Mouse (Mus musculus) midbrain, embryonic 11.5 days (tissue): Measurements from ENCODE around the gene Myo9a. TPM values are rescaled to one million over a fixed set of nuclear protein-coding genes. Genes with fewer than 3 reads are reported as not detected.
A peak's percentile ranks its signal among the peaks of the same experiment; 100 is the strongest.
"Not testable (repeated sequence)": the region's sequence is repeated elsewhere in the genome, so short reads cannot be mapped to it uniquely, and the experiment has no call there.

ENCODE experiments used
- ATAC-seq: fragments of 200-750 bp; cut with Nextera tagmentation; 2 replicates; pipeline ENCODE4 v1.8.0; 2017; ENCODE audit warnings: moderate TSS enrichment, moderate library complexity; ENCODE audit not compliant: low FRiP score
- DNase-seq: peaks from one replicate; pipeline ENCODE4 v3.0.0; 2015; ENCODE audit warnings: low spot score; ENCODE audit errors: missing footprints
- H3K27ac ChIP-seq: fragments of 300-500 bp; sonication (generic); 2 replicates; pipeline ENCODE4 v1.5.1; 2014; ENCODE audit warnings: low read depth, low read length
- H3K27me3 ChIP-seq: fragments of 300-500 bp; sonication (generic); 2 replicates; pipeline ENCODE4 v1.6.1; 2014; ENCODE audit warnings: mild to moderate bottlenecking, low read length, moderate library complexity, mixed read lengths; ENCODE audit not compliant: control insufficient read depth, insufficient read depth
- H3K36me3 ChIP-seq: fragments of 300-500 bp; sonication (generic); 2 replicates; pipeline ENCODE4 v1.6.1; 2014; ENCODE audit warnings: mild to moderate bottlenecking, low read length, moderate library complexity, mixed read lengths; ENCODE audit not compliant: control insufficient read depth, insufficient read depth
- H3K4me1 ChIP-seq: fragments of 300-500 bp; sonication (generic); 2 replicates; pipeline ENCODE4 v1.6.1; 2014; ENCODE audit warnings: low read length; ENCODE audit not compliant: control insufficient read depth, insufficient read depth
- H3K4me2 ChIP-seq: fragments of 300-500 bp; sonication (generic); 2 replicates; pipeline ENCODE4 v1.6.1; 2014; ENCODE audit warnings: mild to moderate bottlenecking, moderate library complexity
- H3K4me3 ChIP-seq: fragments of 300-500 bp; sonication (generic); 2 replicates; pipeline ENCODE4 v1.5.1; 2014; ENCODE audit warnings: low read depth, low read length
- H3K9ac ChIP-seq: fragments of 300-500 bp; sonication (generic); 2 replicates; pipeline ENCODE4 v1.6.1; 2014; ENCODE audit warnings: low read length
- H3K9me3 ChIP-seq: fragments of 300-500 bp; sonication (generic); 2 replicates; pipeline ENCODE4 v1.6.1; 2016; ENCODE audit warnings: low read length; ENCODE audit not compliant: control insufficient read depth
- WGBS: fragments of 180-500 bp; shearing (Covaris S2); extraction: QIAGEN DNeasy Blood & Tissue Kit; methylation state at CpG from one replicate; pipeline ENCODE4 v1.1.7; 2014; 5-methylcytosine and 5-hydroxymethylcytosine counted together
- polyA plus RNA-seq: library from polyadenylated mRNA; unstranded; fragments of >200 nt; fragmentation: Nextera tagmentation; extraction: Ambion mirVana; gene quantifications from 2 replicates; pipeline ENCODE4 v1.2.1, GENCODE M21; 2014

Gene Myo9a
- polyA plus RNA-seq, 1 experiment from 2014 or later: 20.0 TPM

DNA sequence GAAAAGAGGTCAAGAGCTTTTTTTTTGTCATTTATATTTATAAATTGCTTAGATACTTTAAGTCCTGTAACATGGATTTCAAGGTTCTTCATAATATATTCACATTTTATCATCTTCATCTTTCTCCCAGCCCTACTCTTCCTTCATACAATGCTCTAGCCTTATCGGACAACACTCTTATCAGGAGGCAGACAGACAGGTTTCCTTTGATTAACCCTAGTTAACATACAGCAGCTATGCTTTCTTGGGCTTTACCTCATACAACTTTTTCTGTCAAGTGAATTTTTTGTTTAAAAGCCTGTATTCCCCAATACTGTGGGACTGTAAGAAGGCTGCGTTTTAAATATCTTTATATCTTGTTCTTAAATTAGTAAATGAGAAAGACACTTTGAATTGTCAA lies 2.3 kb upstream of the Myo9a start:
- no peak overlapping the region for H3K4me2 ChIP-seq
- WGBS: 93% methylated on average over 2 of the region's 2 CpGs
- no peaks in the 10 kb centered on the region for H3K36me3 ChIP-seq
- H3K4me1 ChIP-seq: peaks cover 11% of the 10 kb centered on the region
- no peak overlapping the region for H3K27ac ChIP-seq
- no peaks in the 10 kb centered on the region for H3K9me3 ChIP-seq
- no peak overlapping the region for H3K4me3 ChIP-seq
- DNase-seq (no peak), ATAC-seq (no peak)
- H3K27me3 ChIP-seq: no peaks in the 10 kb centered on the region
- no peak overlapping the region for H3K9ac ChIP-seq

DNA sequence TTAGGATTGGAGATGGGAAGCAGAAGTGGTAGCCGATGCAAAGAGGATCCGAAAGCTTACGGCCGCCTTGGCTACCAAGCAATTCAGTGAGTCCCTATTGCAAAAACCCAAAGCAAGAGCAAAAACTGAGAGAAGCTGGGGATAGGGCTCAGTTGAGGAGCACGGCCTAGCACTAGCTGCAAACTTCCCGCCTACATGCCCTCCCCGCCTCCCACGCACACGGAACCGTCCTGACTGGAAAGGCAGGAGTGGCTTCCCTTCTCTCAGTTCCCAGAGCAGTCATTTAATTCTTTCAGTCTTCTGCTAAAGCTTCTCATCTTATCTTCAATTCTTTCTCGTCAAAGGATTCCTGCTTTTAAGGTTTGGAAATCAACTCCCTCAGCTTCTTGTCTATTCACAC lies 1.7 kb upstream of the Myo9a start:
- no peaks in the 10 kb centered on the region for H3K27me3 ChIP-seq
- peaks cover 11% of the 10 kb centered on the region for H3K4me1 ChIP-seq
- ATAC-seq (no peak), DNase-seq (no peak)
- H3K36me3 ChIP-seq: no peaks in the 10 kb centered on the region
- no peak overlapping the region for H3K4me3 ChIP-seq
- no peak overlapping the region for H3K9ac ChIP-seq
- H3K27ac ChIP-seq: no peak overlapping the region
- 86% methylated on average over 11 of the region's 11 CpGs for WGBS
- H3K4me2 ChIP-seq: no peak overlapping the region
- H3K9me3 ChIP-seq: no peaks in the 10 kb centered on the region

- H3K4me3 ChIP-seq: peak overlapping the region; percentile 84
- WGBS: 40% methylated on average over 12 of the region's 12 CpGs
- peaks cover 11% of the 10 kb centered on the region for H3K4me1 ChIP-seq
- no peaks in the 10 kb centered on the region for H3K27me3 ChIP-seq
- no peak overlapping the region for H3K27ac ChIP-seq
- H3K9ac ChIP-seq: peak overlapping the region; percentile 71
- no peak for ATAC-seq
- no peaks in the 10 kb centered on the region for H3K9me3 ChIP-seq
- no peaks in the 10 kb centered on the region for H3K36me3 ChIP-seq
- peak; percentile 92 for DNase-seq
- H3K4me2 ChIP-seq: peak overlapping the region; percentile 70
Measured at GRCm38 (mm10) chr9:59749581-59750265, 973 bp upstream of the Myo9a start.

GRCm38 (mm10) chr9:59751066-59751581 lies 428 bp downstream of the Myo9a start:
- no peaks in the 10 kb centered on the region for H3K9me3 ChIP-seq
- peak overlapping the region; percentile 76 for H3K4me2 ChIP-seq
- peaks cover 11% of the 10 kb centered on the region for H3K4me1 ChIP-seq
- H3K27ac ChIP-seq: peak overlapping the region; percentile 86
- no peaks in the 10 kb centered on the region for H3K36me3 ChIP-seq
- DNase-seq (peak; percentile 97), ATAC-seq (peak; percentile 94)
- WGBS: under 1% methylated on average over 45 of the region's 49 CpGs
- H3K9ac ChIP-seq: peak overlapping the region; percentile 82
- peak overlapping the region; percentile 84 for H3K4me3 ChIP-seq
- no peaks in the 10 kb centered on the region for H3K27me3 ChIP-seq

DNA sequence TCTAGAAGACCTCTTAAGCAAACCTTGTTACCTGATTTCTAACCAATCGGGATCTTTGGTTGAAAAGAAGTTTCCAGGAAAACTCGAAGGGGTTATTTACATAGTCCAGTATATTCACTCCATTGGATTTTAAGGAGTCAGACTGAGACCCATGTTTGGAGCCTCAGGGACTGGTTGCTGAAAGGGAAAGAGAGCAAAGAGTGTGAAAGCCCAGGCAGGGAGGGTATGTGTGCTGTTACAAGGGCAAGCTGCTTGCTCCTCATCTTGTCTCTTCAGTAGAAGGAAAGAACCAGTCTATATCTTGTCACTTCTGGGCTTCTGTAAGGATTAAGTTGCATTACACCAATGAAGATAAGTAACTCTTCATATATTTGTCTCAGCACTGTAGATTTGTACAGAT lies 1.3 kb downstream of the Myo9a start:
- peak; percentile 88 for DNase-seq
- Histone ChIP-seq H3K9me3 (no peaks in the 10 kb centered on the region), H3K9ac (peak overlapping the region; percentile 82), H3K27ac (no peak overlapping the region), H3K4me2 (peak overlapping the region; percentile 76), H3K36me3 (no peaks in the 10 kb centered on the region), H3K4me3 (peak overlapping the region; percentile 84), H3K27me3 (no peaks in the 10 kb centered on the region), H3K4me1 (peaks cover 11% of the 10 kb centered on the region)
- WGBS: 13% methylated on average over 2 of the region's 2 CpGs
- ATAC-seq: no peak

GRCm38 (mm10) chr9:59755199-59755598 lies 4.5 kb downstream of the Myo9a start:
- Histone ChIP-seq H3K27me3 (no peaks in the 10 kb centered on the region), H3K36me3 (no peaks in the 10 kb centered on the region), H3K9ac (no peak overlapping the region), H3K4me3 (no peak overlapping the region), H3K9me3 (no peaks in the 10 kb centered on the region), H3K4me2 (no peak overlapping the region), H3K27ac (no peak overlapping the region), H3K4me1 (peaks cover 4% of the 10 kb centered on the region)
- no peak for DNase-seq
- no peak for ATAC-seq
- WGBS: 76% methylated on average over 2 of the region's 2 CpGs

- ATAC-seq, H3K36me3 ChIP-seq, H3K4me3 ChIP-seq, H3K9ac ChIP-seq, H3K9me3 ChIP-seq, H3K4me2 ChIP-seq, DNase-seq, H3K27me3 ChIP-seq, H3K4me1 ChIP-seq, H3K27ac ChIP-seq: not testable (repeated sequence)
- 98% methylated on average over 2 of the region's 3 CpGs for WGBS
Measured at GRCm38 (mm10) chr9:59757016-59757415, 6.3 kb downstream of the Myo9a start.

DNA sequence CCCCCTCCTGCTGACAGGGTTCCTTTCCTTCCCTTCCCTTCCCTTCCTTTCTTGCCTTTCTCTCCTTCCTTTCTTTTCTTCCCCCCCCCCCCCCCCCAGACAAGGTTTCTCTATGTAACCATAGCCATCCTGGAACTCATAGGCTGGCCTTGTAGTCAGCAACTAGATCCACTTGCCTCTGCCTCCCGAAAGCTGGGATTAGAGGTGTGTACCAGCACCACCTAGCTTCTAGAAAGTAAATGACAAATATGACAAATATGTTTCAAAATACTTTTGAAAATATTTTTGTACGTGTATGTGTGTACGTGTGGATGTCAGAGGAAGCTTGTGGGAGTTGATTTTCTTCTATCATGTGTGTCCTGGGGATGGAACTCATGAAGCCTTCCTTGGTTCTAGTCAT lies 9.8 kb downstream of the Myo9a start:
- Histone ChIP-seq H3K4me2 (no peak overlapping the region), H3K4me1 (no peaks in the 10 kb centered on the region), H3K9ac (no peak overlapping the region), H3K36me3 (no peaks in the 10 kb centered on the region), H3K27ac (no peak overlapping the region), H3K27me3 (no peaks in the 10 kb centered on the region), H3K4me3 (no peak overlapping the region), H3K9me3 (no peaks in the 10 kb centered on the region)
- ATAC-seq: no peak
- no peak for DNase-seq
- 90% methylated on average over 3 of the region's 3 CpGs for WGBS

DNA sequence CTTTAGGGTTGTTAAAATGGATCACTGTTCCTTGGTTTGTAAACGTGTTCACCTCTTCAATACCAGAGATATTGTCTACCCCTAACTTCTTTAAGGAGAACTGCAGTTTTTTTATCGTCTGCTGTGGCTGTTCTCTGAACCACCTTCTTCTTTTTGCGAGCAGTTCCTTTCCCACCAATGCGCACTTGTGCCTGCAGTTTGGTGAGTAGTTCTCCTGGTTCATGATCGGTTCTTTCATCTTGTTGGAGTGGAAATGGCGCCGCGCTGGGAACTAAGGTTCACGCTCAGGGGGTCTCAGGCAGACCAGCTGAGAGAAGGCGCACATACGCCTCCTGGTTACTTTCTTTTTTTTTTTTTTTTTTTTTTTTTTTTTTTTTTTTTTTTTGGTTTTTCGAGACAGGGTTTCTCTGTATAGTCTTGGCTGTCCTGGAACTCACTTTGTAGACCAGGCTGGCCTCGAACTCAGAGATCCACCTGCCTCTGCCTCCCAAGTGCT lies 16.3 kb downstream of the Myo9a start:
- DNase-seq, H3K27ac ChIP-seq, H3K9ac ChIP-seq, H3K4me3 ChIP-seq, H3K9me3 ChIP-seq, H3K27me3 ChIP-seq, H3K4me2 ChIP-seq, H3K36me3 ChIP-seq, H3K4me1 ChIP-seq, ATAC-seq: not testable (repeated sequence)
- WGBS: 88% methylated on average over 12 of the region's 13 CpGs
